Comparison of ENCODE assay signal across 15 mouse cellular contexts in the genomic region with DNA sequence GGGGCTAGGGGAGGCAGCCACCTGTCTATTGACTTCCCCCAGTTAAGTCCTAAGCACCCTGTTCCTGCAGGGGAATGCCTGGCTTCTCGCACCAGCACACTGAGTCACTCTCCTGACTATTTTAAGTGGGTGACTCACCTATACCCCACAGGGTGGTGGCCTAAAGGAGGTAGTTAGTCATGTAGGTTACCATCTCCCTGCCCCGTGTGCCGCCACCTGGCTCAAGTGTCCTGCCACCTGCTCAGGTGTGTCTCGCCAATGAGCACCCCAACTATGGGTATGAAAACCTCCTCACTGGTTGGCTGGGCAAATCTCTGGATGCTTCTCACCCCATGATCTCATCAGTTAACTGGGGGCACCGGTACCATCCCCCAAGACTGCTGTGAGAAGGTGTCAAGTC.
A peak's percentile ranks its signal among the peaks of the same experiment; 100 is the strongest.
DNase-seq lines count a peak whose midpoint lies in the region; TF ChIP-seq lines count a peak whose summit lies in the region.
"Had no signal": no experiment of that assay in that cellular context is flagged by ENCODE, and none has a peak within 500 bp of the region (broad histone marks: within the 10 kb centered on the region; RNA-seq: fewer than 3 reads in every experiment).

No protein-coding gene starts in this region.

- no peaks in the 10 kb centered on the region for H3K4me1 ChIP-seq in heart, embryonic 10.5 days
- H3K4me1 ChIP-seq in heart, adult 2 months (ENCODE audit: control insufficient read depth, insufficient read depth, low read length), result no peaks in the 10 kb centered on the region
- H3K4me1 ChIP-seq: forebrain, embryonic 15.5 days; heart, embryonic 13.5 days; hindbrain, embryonic 12.5 days had no signal

- H3K4me3 ChIP-seq in heart, embryonic 10.5 days, result no peak overlapping the region
- H3K4me3 ChIP-seq in heart, adult 2 months, result no peak overlapping the region
- H3K4me3 ChIP-seq: forebrain, embryonic 15.5 days; heart, embryonic 13.5 days; hindbrain, embryonic 12.5 days had no signal

- no peak overlapping the region for H3K9ac ChIP-seq in heart, adult 2 months (ENCODE audit: low read depth, low read length)
- H3K9ac ChIP-seq: forebrain, embryonic 15.5 days; heart, embryonic 13.5 days; hindbrain, embryonic 12.5 days had no signal

- no peaks in the 10 kb centered on the region for H3K36me3 ChIP-seq in heart, embryonic 10.5 days
- H3K36me3 ChIP-seq in heart, adult 2 months (ENCODE audit: control insufficient read depth, insufficient read depth, low read length), result no peaks in the 10 kb centered on the region
- H3K36me3 ChIP-seq: forebrain, embryonic 15.5 days; heart, embryonic 13.5 days; hindbrain, embryonic 12.5 days had no signal

- H3K27ac ChIP-seq in heart, embryonic 10.5 days, result no peak overlapping the region
- H3K27ac ChIP-seq in heart, adult 2 months, result no peak overlapping the region
- H3K27ac ChIP-seq: forebrain, embryonic 15.5 days; heart, embryonic 13.5 days; hindbrain, embryonic 12.5 days had no signal

- peak; percentile 17 for DNase-seq in cerebellum, adult 11 months
- no peak for DNase-seq in cerebellum, postnatal 14 days
- peak; percentile 53 for DNase-seq in heart, embryonic 10.5 days (ENCODE audit: low spot score)
- DNase-seq in heart, adult 2 months, result no peak
- peak; percentile 20 to 30 for DNase-seq in cerebellum, adult 18-20 months
- peak; percentile 32 for DNase-seq in cerebellum, adult 9-11 months
- DNase-seq in ovary, postnatal 14 days (ENCODE audit: low spot score), result no peak
- DNase-seq in kidney, adult 18-20 months, result no peak
- DNase-seq: adrenal gland, postnatal 10 days; gastrocnemius, postnatal 10 days; heart, postnatal 4 days; kidney, adult 9 months had no signal

- H3K9me3 ChIP-seq in heart, embryonic 10.5 days, result 0 out of 2 replicates have a peak, but pooled peaks cover 6% of the 10 kb centered on the region
- H3K9me3 ChIP-seq: forebrain, embryonic 15.5 days had no signal

- H3K79me2 ChIP-seq in heart, adult 2 months (replicated peaks; ENCODE audit: control insufficient read depth, insufficient read depth, low read length), result no peaks in the 10 kb centered on the region

- no peak for TF ChIP-seq EP300 in heart, adult 2 months (IDR thresholded peaks at IDR 0.05; ENCODE audit: insufficient read depth, low read depth, low read length)

- no peak for TF ChIP-seq POLR2A in heart, adult 2 months (IDR thresholded peaks at IDR 0.05; ENCODE audit: insufficient read depth, low read depth, low read length)

- TF ChIP-seq CTCF in heart, adult 2 months (IDR thresholded peaks at IDR 0.05), result no peak

- WGBS in heart, embryonic 10.5 days, result 74% methylated on average over 5 of the region's 5 CpGs
- WGBS in heart, adult 2 months, result 72% methylated on average over 5 of the region's 5 CpGs

- H3K27me3 ChIP-seq in heart, embryonic 10.5 days (ENCODE audit: insufficient read depth, poor library complexity, severe bottlenecking), result no peaks in the 10 kb centered on the region
- H3K27me3 ChIP-seq in heart, adult 2 months (ENCODE audit: control insufficient read depth, insufficient read depth, low read length), result no peaks in the 10 kb centered on the region
- H3K27me3 ChIP-seq: forebrain, embryonic 15.5 days; heart, embryonic 13.5 days; hindbrain, embryonic 12.5 days had no signal

- intact Hi-C loops in heart, adult 2 months (cut with DNase I), result no loop called here

Comparison
In these comparisons a context has a peak if more than half of its experiments do, and no peak if none do; other contexts are left out.
1. DNase-seq: peak in cerebellum, adult 11 months (single experiment), heart, embryonic 10.5 days (single experiment), cerebellum, adult 18-20 months (2 of 2) and cerebellum, adult 9-11 months (single experiment); none in cerebellum, postnatal 14 days (0 of 2), heart, adult 2 months (0 of 2), ovary, postnatal 14 days (single experiment) and kidney, adult 18-20 months (single experiment).